Mouse (Mus musculus) erythroblast, adult 5-6 weeks (primary cell): ENCODE data around the gene Tmem52. TPM values are rescaled to one million over a fixed set of nuclear protein-coding genes. Genes with fewer than 3 reads are reported as not detected.
A peak's percentile ranks its signal among the peaks of the same experiment; 100 is the strongest.
"Not testable (repeated sequence)": the region's sequence is repeated elsewhere in the genome, so short reads cannot be mapped to it uniquely, and the experiment has no call there.

Experiments used
- ATAC-seq: replicated peaks from 2 replicates; pipeline ENCODE4 v1.8.0; 2016; ENCODE audit warnings: moderate number of reproducible peaks, mild to moderate bottlenecking, moderate TSS enrichment, inconsistent platforms; ENCODE audit not compliant: poor library complexity, low FRiP score, severe bottlenecking
- total RNA-seq, 2 experiments: library from RNA; stranded (forward) in 1 of 2; stranded (reverse) in 1 of 2; fragments of 150-400 nt in 1 of 2; fragments of 200-764, 138-1000 nt in 1 of 2; gene quantifications; 2 replicates each; pipeline versions ENCODE4 v1.2.3 to v1.2.4; 2015 to 2017; ENCODE audit warnings: low replicate concordance in 2 of 2

Gene Tmem52
- total RNA-seq (2015; ENCODE audit: low replicate concordance) (not detected in 2 replicates), total RNA-seq (2017; ENCODE audit: low replicate concordance) (not detected in 2 replicates)

DNA sequence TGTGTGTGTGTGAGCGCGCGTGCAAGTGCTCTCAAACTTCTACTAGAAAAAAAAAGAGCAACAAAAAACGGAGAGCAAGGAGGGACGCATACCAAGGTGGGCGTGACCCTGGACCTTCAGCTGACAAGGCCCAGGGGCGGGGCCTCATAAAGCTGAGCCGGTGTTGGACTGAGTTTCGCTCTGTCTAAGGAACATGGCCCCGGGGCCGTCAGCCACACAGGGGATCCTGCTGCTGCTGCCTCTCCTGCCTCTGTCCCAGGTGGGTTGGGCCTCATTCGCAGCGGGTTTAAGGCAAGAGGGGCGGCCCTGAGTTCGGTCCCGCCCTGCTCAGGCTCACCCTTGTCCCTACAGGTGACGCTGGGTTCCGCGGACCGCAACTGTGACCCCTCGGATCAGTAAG, at the start of gene Tmem52:
TSS of gene Tmem52 (plus strand) at position 163 of the 400 bp plus-strand sequence.
- ATAC-seq = peak; percentile 62; the same call in 1 of the 2 replicates

DNA sequence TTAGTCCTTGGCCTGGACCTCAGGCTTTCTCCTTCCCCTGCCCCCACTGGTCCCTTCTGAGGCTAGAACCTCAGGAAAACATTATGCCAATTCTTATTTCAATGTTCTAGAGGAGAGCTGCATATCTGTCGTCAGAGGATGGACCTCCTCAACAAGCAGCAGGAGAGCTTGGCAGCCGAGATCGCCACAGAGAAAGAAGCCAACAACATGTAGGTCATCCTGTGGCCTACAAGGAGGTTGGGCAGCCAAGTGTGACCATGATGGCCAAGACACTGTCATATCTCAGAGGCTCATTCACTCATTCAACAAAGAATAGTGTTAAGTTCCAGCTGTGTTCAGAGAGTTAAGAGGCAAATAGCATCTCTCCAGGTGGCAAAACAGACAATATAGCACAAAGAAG, 48.8 kb upstream of the Tmem52 start:
- ATAC-seq = no peak

DNA sequence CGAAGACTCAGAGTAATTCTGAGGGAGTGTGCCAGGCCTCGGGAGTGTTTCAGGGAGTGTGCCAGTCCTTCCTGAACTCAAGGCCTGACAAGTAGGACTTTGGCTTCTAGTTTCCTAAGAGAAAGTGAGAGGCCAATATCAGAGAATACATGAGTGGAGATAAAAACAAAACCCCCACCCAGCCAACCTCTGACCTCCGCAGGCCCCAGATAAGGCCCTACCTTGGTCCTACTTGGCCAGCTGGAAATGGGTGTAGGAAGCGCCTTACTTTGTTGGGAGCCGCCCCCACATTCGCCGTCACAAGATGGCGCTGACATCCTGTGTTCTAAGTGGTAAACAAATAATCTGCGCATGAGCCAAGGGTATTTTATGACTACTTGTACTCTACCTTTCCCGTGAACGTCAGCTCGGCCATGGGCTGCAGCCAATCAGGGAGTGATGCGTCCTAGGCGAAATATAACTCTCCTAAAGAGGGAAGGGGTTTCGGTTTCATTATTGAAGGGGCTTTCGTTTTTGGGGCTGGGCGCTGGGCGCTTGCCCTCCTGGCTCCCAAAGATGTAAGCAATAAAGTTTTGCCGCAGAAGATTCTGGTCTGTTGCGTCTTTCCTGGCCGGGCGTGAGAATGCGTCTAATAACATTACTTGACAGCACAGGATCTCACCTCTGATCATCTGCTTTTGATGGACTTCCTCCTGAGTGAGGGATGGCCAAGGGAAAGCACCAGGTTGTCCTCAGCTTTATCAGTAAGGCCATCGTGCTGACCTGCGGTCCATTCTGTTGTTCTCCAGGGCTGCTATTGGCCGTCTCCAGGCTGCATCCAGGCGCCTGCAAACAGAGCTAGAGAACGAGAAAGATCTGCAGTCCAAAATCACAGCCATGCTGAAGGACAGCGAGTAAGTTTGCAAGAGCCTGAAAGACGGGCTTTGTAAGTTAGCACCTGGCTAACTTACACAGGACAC, 47.2 kb upstream of the Tmem52 start:
- ATAC-seq = not testable (repeated sequence)

DNA sequence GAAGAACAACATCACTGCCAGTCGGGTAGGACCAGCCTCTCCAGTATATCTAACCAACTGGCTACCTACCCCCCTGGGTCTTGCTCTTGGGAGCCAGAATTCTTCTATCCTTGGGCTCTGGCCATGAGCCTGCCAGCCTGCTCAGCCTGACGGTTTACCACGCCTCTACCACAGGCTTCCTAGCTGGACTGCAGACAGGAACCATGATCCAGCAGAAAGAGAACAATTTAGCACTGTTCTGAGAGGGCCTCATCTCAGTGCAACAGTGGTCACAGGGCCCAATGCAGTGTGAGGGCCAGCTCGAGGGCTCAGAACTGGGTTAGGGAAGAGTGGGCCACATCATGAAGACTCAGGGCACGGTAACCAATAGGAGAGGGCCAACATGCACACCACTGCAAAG, 44.9 kb upstream of the Tmem52 start:
- ATAC-seq = no peak

DNA sequence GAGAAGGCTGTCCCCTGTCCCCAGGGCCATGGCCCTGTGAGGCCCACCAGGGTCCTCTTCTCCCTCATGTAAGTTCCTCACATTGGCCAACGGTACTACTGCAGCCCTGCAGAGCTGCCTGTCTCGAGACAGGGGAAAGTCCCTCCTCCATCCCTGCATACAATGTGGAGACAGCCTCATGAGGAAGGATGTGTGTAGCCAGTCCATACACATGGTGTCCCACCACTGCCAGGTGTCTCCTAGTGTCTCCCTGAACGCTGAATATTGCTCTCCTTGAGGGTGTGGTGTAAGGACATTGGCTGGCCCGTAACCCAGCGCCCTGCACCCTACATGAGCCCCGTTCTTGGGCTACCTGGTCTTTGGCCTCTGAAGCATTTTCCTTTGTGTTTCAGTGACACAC, 42.6 kb upstream of the Tmem52 start:
- ATAC-seq = no peak

DNA sequence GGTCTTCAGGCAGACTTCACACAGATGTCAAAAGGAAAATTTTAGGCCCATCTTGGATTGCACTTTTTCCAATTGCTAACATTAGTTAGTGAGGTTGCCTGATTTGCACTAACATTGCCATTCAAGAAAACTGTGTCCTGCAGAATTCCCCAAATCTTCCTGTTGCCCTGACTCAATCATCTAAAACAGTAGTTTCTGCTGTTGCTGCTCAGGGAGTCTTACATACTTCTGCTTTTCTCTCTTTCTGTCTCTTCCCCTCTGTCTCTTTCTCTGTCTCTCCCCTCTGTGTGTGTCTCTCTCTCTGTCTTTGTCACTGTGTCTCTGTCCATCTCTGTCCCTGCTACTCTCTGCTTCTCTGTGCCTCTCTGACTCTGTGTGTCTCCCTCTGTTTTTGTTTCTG, 40.5 kb upstream of the Tmem52 start:
- no peak for ATAC-seq

DNA sequence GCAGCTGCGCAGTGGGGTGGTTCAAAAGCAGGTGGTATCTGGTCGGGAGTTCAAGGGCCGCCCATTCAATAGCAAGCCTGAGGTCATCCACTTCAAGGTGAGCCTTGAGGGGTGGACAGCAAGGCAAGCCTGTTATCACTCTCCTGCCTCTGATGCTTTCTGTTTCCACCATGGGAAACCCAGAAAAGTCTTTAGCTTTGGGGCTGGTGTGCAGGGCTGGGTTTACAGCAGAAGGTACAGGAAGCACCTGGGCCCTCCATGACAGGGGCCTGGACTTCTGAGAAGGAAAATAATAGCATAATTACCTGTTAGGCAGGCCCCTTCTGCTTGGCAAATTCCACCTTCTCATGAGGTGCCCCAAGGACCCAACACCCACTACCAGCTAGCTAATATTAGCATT, 39.7 kb upstream of the Tmem52 start:
- no peak for ATAC-seq

DNA sequence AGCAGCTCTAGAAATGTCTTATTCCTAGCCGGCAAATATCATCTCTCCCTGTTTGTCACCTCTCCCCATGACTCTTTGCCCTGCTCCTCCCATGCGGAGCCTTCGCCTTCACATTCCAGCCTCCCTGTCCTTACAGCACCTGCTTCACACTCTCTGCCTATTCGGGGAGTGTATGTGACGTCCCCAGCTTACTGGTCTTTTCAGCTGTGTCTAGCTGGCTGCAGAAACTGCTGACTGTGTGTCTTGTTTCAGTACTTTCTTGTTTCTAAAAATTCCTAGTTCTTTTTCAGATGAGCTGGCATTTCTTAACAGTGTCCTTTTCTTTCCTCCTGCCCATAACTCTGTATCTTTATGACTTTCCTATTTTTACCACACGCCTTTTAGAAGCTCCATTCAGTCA, 36.6 kb upstream of the Tmem52 start:
- no peak for ATAC-seq

DNA sequence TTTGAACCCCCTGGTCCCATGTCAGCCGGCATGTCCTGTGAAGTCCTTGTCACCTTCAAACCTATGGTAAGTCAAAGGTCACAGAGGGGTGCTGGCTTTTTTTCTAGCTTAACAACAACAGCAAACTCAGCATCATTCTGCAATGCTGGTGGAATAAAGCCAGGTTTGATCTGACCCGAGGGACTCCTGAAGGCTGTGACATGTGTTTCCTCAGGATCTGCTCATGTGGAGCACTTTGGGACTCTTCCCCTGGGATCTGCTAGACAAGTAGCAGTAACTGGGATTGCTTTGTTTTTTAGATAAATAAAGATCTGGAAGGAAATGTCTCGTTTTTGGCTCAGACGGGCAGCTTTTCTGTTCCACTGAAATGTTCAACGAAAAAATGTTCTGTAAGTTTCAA, 34.9 kb upstream of the Tmem52 start:
- no peak for ATAC-seq

DNA sequence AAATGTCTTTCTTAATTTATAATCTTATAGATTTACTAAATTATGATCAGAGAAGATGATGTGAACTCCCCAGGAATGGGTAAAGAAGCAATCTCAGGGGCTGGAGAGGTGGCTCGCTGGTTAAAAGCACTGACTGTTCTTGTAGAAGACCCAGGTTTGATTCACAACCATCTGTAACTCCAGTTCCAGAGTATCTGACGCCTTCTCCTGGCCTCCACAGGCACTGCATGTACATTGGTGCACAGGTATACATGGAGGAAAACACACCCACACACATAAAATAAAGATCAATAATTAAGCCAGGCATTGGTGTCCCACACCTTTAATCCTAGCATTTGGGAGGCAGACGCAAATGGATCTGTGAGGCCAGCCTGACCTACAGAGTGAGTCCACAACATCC, 26.1 kb upstream of the Tmem52 start:
- ATAC-seq = no peak

DNA sequence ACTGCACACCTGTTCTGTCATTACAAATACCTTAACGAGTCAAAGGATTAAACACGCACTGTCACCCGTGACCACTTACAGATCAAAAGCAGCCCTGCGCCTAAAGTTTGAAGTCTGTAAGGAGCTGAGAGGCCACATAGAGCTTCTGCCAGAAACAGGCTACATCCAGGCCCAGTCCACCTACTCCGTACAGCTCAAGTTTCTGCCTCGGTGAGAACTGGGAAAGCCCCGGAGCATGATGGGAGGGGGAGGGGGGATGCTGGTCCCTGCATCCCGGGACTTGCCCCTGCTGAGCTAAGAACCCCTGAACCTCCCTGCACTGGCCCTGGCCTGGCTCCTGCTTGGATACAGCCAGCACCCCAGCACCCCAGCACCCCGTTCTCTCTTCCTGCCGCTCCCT, 17.3 kb upstream of the Tmem52 start:
- no peak for ATAC-seq

DNA sequence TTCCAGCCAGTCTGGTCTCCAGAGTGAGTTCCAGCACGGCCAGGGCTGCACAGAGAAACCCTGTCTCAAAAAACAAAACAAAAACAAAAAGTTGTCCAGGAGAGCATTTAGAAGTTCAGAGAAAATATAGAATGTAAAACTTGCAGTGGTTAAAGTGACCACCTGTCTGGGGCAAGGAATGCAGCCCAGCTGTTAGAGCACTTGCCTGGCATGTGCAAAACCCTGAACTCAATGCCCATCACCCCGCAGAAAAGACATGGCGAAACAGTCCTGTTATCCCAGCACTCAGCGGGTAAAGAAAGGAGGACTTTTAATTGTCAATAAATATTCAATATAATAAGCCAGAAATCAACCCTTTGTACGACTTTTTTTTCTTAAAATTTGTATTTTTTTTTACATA, 10.3 kb upstream of the Tmem52 start:
- ATAC-seq = no peak

DNA sequence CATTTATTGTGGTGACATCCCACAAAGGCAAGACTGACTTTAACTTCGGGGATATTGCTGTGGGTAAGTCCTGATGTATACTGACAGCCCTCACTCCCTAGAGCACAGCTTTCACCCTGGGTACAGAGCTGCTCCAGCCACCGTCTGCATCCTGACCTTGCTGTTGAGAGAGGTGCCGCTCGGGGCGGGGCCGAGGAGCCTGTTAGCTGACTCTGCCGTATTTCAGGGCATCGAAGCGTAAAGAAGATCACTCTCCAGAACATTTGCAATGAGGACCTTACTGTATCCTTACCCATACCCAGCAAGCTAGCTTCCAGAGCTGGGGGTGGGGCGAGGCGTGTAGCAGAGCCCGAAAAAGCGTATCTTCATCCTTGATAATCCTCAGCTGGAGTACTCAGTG, 5.9 kb upstream of the Tmem52 start:
- ATAC-seq = no peak

DNA sequence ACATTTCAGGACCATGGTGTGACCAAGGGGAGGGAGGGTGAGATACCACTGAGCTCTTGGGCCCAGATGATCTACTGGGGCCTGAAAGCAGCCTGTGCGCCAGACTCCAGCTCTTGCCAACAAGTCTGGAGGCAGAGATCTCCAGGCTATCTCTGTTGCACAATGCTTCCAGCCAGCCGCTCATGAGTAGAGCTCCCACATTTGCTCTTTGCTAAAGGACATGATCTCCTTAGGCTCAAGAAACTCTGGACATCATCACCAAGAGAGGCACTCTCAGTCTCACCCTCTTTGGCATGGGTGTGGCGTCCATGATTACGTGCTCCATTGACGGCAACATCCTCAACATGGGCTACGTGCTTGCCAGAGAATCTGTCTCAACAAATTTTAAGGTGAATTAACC, 5.3 kb upstream of the Tmem52 start:
- no peak for ATAC-seq

DNA sequence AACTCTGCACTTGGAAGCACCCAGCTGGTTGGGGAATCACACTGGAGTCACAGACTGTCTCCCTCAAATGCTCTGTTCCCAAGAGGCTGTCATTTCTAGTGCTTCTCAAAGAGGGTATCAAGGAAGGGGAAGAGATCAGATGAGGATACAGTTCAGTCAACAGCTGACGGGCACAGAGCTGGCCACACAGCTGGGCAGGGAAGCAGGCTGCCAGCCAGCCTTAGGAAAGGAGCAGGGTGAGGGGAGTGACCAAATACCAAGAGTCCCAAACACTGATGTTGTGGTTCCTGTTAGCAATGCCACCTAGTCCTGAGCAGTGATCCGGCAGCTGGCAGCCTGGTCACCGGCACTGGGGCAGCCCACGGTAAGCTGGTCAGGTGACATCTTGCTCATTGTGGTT, 4.9 kb upstream of the Tmem52 start:
- no peak for ATAC-seq

DNA sequence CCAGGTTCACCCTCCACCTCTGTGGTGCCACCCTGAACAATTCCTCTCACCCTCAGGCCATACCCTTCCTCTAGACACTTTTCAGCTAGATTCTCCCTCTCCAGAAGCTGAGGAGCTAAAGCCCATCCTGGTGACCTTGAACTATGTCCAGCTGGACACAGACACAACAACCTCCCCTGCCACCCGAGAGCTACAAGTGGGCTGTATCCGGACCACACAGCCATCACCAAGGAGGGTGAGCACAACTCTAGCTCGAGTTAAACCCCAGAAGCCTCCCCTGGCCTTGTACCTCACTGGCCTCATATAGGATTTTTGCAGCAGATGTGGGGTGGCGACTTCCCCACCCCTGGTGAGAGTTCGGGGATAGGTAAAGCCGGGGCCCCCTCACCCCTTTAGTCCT, 3.3 kb upstream of the Tmem52 start:
- ATAC-seq = no peak

DNA sequence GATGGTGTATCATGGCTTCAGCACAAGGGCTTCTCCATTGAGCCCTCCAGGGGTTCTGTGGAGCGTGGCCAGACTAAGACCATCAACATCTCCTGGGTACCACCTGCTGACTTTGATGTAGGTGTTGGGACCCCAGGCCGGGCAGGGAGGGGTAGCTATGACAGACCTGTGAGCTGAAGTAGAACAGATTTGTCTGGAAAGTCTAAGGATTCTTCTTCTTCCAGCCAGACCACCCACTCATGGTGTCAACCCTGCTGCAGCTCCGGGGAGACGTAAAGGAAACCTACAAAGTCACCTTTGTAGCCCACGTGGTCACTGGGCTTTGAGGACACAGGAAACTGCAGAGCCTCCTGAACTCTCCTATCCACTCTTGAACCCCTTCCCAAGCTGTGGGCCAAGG, 2.8 kb upstream of the Tmem52 start:
- ATAC-seq = no peak

DNA sequence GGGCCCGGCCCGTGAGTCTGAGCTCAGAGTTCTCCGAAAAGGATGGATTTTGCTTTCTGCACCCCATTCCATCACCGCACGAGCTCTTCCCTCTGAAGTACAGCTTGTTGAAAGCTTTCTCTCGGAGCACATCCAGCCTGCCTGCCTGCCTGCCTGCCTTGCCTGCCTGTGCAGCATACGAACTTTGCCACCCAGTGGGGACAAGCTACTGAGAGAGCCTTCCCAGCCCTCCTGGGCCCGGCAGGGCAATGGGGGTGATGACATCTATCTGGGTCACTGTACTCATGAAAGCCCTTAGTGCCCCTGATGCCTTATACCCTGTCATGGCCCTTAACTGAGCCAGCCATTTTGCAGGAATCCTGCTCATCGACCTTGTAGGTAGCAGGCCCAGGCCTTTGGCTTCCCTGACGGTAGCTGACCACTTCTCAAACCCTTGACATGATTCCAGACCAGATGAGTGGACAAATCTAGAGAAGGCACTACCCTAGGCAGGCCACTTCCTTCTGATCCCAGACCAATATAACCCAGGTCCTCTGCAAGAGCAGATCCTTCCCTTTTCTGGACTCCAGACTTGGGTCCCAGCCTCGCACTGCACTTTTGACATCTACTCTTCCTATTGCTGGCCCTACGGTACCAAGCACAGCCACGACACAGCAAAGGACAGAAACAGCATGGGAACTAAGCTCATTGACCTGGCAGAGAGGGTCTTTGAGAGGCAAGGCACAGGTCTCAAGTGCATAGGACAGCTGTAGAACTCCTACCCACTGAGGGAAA, 1.5 kb upstream of the Tmem52 start:
- no peak for ATAC-seq

DNA sequence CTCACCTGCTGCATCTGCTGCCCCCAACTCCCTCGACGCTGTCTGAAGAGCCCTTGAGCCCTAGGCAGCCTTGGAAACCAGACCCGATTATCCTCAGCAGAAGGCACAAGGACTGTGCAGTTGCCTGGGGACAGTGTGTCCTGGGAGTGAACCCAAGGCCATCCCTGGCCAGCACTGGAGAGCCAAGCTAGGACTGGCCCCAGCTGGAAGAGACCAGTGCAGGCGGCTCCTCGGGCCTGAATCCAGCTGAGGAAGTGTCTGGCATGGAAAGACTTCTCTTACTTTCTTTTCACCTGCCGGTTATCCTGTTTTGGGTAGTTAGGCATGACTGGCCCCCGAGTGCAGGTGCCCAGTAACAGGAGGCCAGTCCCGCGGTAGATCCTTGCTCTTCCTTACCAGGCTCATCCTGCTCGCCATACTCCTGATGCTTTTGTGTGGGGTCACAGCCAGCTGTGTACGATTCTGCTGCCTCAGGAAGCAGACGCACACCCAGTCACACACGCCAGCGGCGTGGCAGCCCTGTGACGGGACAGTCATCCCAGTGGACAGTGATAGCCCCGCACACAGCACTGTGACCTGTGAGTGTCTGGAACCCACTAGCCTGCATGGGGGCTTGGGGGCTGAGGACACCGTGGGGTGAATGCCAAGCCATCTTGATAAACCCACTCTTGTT, 812 bp downstream of the Tmem52 start:
- no peak for ATAC-seq

DNA sequence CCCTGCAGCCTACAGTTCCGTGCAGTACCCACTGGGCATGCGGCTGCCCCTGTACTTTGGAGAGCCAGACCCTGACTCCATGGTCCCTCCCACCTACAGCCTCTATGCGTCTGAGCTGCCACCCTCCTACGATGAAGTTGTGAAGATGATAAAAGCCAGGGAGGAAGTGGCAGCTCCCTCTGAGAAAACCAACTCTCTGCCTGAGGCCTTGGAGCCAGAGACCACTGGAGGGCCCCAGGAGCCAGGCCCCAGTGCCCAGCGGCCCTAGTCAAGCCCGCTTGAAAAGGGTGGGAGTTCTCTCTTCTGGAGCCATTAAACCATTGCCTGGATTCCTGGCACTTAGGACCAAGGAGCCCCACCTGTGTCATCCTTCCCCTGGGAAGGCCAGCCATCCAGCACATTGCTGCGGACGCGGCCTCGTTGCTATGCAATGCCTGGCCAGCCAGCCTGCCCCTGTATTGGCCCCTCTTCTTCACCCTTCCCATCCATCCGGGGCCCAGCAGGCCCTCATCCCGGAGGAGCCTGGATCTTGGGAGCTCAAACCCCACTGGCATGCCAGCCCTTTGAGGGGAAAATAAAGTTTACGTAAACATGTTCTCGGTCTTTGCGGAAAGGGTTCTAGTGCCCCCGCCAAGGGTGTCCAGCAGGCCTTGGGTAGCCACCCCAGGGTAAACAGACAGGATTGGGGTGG, 1.5 kb downstream of the Tmem52 start:
- no peak for ATAC-seq
